Mouse (Mus musculus) liver, postnatal 0 days (tissue): Measurements from ENCODE around the gene Esyt1.

Experiments used
- CTCF ChIP-seq: sonication (generic); IDR thresholded peaks from 2 replicates; pipeline ENCODE4 v1.5.1; 2016; ENCODE audit warnings: antibody characterized with exemption, low read depth
- EP300 ChIP-seq: IDR thresholded peaks from 2 replicates; pipeline ENCODE4 v1.6.1; 2016; ENCODE audit warnings: antibody characterized with exemption, low read depth, mild to moderate bottlenecking

GRCm38 (mm10) chr10:128544674-128545569, 19.3 kb upstream of the Esyt1 start:
- no peak for TF ChIP-seq CTCF
- TF ChIP-seq EP300: no peak
